Mouse (Mus musculus): Measurements from ENCODE around the gene Fgd6.

GRCm38 (mm10) chr10:94060190-94060589 is 24.4 kb downstream of the Fgd6 start:
- TF ChIP-seq POLR2A (IDR thresholded peaks at IDR 0.05; ENCODE audit: low read depth, low read length) (no peak), CTCF (IDR thresholded peaks at IDR 0.05; ENCODE audit: extremely low read depth, insufficient read length, insufficient replicate concordance, low read depth, low read length) (no peak)
